Mouse (Mus musculus) heart, postnatal 36 days (tissue): Measurements from ENCODE around the gene Patj. TPM values are rescaled to one million over a fixed set of nuclear protein-coding genes. Genes with fewer than 3 reads are reported as not detected.

Experiments used
- DNase-seq, 2 experiments: peaks; one replicate each; pipeline ENCODE4 v3.0.0; 2021 to 2022
- intact Hi-C: fragments of 180-260 bp; cut with DNase I; formaldehyde crosslinking; loops from one replicate; pipeline ENCODE4 v1.15.1; 2025
- microRNA-seq, 2 experiments: library from miRNA; unstranded; fragments of <30 nt; microRNA quantifications; one replicate each; pipeline ENCODE4 v1.2.0; 2021; ENCODE audit warnings: borderline number of aligned reads in 2 of 2
- total RNA-seq, 2 experiments: library from RNA; stranded (reverse); gene quantifications; 2 replicates each; pipeline ENCODE4 v1.2.3; 2021

Patj gene
- total RNA-seq, 2 experiments from 2014 or later: 17.6 to 18.0 TPM

DNA sequence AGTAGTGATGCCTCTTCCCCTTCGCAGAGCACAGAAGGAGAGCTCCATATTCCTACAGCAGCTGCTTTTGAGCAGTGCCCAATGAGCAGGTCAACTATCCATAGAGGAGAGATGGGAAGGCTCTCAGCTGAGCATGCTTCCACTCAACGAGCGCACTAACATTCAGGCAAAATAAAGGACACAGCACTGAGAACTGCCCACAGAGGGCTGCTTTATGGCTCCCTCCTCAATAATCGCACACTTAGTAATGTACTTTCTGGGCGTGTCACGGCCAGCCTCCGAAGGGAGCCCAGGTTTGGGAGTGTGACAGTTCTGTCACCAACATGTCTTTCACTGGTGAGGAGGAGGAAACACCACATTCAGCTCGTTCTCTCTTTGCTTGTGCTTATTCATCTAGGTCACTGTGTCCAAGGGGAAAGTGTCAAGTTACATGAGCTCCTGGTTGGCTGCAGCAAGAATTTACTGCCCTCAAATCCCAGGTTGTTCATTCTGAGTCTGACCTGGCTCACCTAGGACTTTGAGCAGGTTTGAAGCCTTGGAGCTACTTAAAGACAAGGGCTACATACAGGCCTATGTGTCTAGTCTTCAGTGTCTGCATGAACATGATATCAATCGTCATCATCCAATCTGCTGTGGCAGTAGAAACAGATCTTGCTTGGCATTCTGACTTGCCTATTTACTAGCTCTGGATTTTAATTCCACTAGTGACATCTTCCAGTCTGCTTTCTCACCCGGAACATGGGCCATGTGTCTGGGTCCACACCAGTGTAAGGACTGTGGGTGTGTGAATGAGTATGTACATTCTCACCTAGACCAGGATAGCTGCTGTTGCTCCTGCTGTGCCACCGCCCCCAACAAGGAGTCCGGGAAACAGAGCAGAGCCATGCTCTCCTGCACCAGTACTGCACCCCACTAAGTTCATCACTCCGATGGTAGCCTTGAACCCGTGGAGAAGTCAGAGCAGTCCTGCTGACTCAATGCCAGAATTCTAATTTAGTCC lies 371.8 kb downstream of the Patj start:
- DNase-seq: no peak
- intact Hi-C loops: no loop called here

Small RNA genes within 50 kb of the gene (microRNA-seq; reads per million reads assigned to microRNA genes)
- gene Gm22625 (0 reads per million in 2 experiments), gene Gm26154 (0 reads per million in 2 experiments)

Other genes with a start within 250 kb of the Patj start
- 10 to 100 TPM; 41.2 to 41.3 TPM for gene Tm2d1, start 12.5 kb upstream of the Patj start, total RNA-seq